Mouse (Mus musculus): ENCODE data around the gene Gpi1.

GRCm38 (mm10) chr7:34168470-34169251 is 61.5 kb downstream of the Gpi1 start:
- peak; percentile 89 for TF ChIP-seq POLR2A (IDR thresholded peaks at IDR 0.05; ENCODE audit: insufficient read depth, low read depth, low read length)
- TF ChIP-seq CTCF (IDR thresholded peaks at IDR 0.05; ENCODE audit: insufficient read depth, low read depth, low read length): no peak

Measured in olfactory bulb, adult 2 months (tissue).